ENCODE assay signal across 9 mouse cellular contexts in the genomic region with DNA sequence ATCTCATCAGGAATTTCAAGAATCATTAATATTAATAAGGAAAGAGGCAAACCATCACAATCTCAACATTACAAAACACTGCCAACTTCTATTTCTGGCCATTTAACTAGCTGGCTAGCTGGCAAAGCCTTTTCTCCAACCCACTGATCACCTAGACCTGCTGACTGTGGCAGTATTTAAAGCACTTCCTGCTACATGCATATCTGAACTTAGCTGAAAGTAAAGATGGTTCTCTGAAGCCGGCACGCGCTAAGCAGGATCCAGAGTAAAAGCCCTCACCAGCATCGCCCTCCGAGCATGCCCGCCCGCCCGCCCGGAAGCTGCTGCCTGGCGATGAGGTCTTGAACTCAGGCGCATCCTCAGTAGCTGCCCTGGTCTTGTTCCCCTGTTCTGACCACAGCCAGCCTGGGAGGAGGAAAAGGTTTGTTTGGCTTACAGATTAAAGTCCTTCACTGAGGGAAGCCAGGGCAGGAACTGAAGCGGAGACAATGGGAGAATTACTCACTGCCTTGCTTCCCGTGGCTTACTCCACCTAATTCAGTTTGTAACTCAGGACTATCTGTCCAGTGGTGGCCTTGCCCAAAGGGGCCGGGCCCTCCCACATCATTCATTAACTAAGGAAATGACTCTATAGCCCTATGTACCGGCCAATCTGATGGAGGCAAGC. TPM values are rescaled to one million over a fixed set of nuclear protein-coding genes. Genes with fewer than 3 reads are reported as not detected.
DNase-seq lines count a peak whose midpoint lies in the region; ATAC-seq and TF ChIP-seq lines count a peak whose summit lies in the region.
"Had no signal": no experiment of that assay in that cellular context is flagged by ENCODE, and none has a peak within 500 bp of the region (broad histone marks: within the 10 kb centered on the region; RNA-seq: fewer than 3 reads in every experiment).

No protein-coding gene starts in this region.

- no peaks in the 10 kb centered on the region for H3K9me3 ChIP-seq in hindbrain, postnatal 0 days (ENCODE audit: low read length)
- H3K9me3 ChIP-seq in hindbrain, embryonic 11.5 days (ENCODE audit: control insufficient read depth, low read length): no peaks in the 10 kb centered on the region
- H3K9me3 ChIP-seq in liver, embryonic 13.5 days (replicated peaks): no peaks in the 10 kb centered on the region
- H3K9me3 ChIP-seq: embryonic facial prominence, embryonic 12.5 days had no signal

- H3K9ac ChIP-seq in hindbrain, postnatal 0 days (replicated peaks; ENCODE audit: low read length): no peak overlapping the region
- H3K9ac ChIP-seq in hindbrain, embryonic 11.5 days (ENCODE audit: low read depth, low read length): no peak overlapping the region
- no peak overlapping the region for H3K9ac ChIP-seq in liver, embryonic 13.5 days
- H3K9ac ChIP-seq: embryonic facial prominence, embryonic 12.5 days had no signal

- no peaks in the 10 kb centered on the region for H3K36me3 ChIP-seq in hindbrain, postnatal 0 days (ENCODE audit: insufficient read depth, low read length)
- no peaks in the 10 kb centered on the region for H3K36me3 ChIP-seq in hindbrain, embryonic 11.5 days (ENCODE audit: control insufficient read depth, insufficient read depth, low read length)
- no peaks in the 10 kb centered on the region for H3K36me3 ChIP-seq in liver, embryonic 13.5 days
- H3K36me3 ChIP-seq: embryonic facial prominence, embryonic 12.5 days had no signal

- intact Hi-C loops in heart, postnatal 25 days (cut with DNase I): no loop called here

- no peak overlapping the region for H3K4me3 ChIP-seq in hindbrain, postnatal 0 days (ENCODE audit: low read length)
- H3K4me3 ChIP-seq in hindbrain, embryonic 11.5 days (ENCODE audit: low read depth, low read length): no peak overlapping the region
- no peak overlapping the region for H3K4me3 ChIP-seq in liver, embryonic 13.5 days (replicated peaks)
- H3K4me3 ChIP-seq: embryonic facial prominence, embryonic 12.5 days had no signal

- H3K27ac ChIP-seq in hindbrain, postnatal 0 days: no peak overlapping the region
- H3K27ac ChIP-seq in hindbrain, embryonic 11.5 days (ENCODE audit: low read depth, low read length): no peak overlapping the region
- no peak overlapping the region for H3K27ac ChIP-seq in liver, embryonic 13.5 days
- H3K27ac ChIP-seq: embryonic facial prominence, embryonic 12.5 days had no signal

- H3K27me3 ChIP-seq in hindbrain, postnatal 0 days (ENCODE audit: insufficient read depth, low read length): no peaks in the 10 kb centered on the region
- no peaks in the 10 kb centered on the region for H3K27me3 ChIP-seq in hindbrain, embryonic 11.5 days (ENCODE audit: control insufficient read depth, insufficient read depth, low read length)
- H3K27me3 ChIP-seq in liver, embryonic 13.5 days: no peaks in the 10 kb centered on the region
- H3K27me3 ChIP-seq: embryonic facial prominence, embryonic 12.5 days had no signal

- no peaks in the 10 kb centered on the region for H3K4me1 ChIP-seq in hindbrain, postnatal 0 days (ENCODE audit: insufficient read depth, low read length)
- H3K4me1 ChIP-seq in hindbrain, embryonic 11.5 days (replicated peaks; ENCODE audit: control insufficient read depth, insufficient read depth, low read length): peaks cover 3% of the 10 kb centered on the region; the same call in 1 of the 2 replicates
- 0 out of 2 replicates have a peak, but pooled peaks cover 3% of the 10 kb centered on the region for H3K4me1 ChIP-seq in liver, embryonic 13.5 days (replicated peaks)
- H3K4me1 ChIP-seq: embryonic facial prominence, embryonic 12.5 days had no signal

- no peak for DNase-seq in hindbrain, postnatal 0 days (ENCODE audit: low spot score)
- DNase-seq in hindbrain, embryonic 11.5 days (ENCODE audit: low spot score): no peak
- DNase-seq in heart, postnatal 25 days (ENCODE audit: low spot score): peak; percentile 34
- DNase-seq in liver, embryonic 13.5 days: no peak
- peak; percentile 18 for DNase-seq in thymus, postnatal 14 days
- no peak for DNase-seq in cerebellum, adult 11-12 months
- DNase-seq in frontal cortex, postnatal 25 days (ENCODE audit: low spot score in 2 of 2): no peak
- no peak for DNase-seq in cerebellum, postnatal 14 days

- 65% methylated on average over 15 of the region's 15 CpGs for WGBS in hindbrain, postnatal 0 days
- WGBS in hindbrain, embryonic 11.5 days: 67% methylated on average over 15 of the region's 15 CpGs
- WGBS in liver, embryonic 13.5 days (ENCODE audit: insufficient replicate concordance): 12% methylated on average over 15 of the region's 15 CpGs

- TF ChIP-seq CTCF in hindbrain, postnatal 0 days (IDR thresholded peaks at IDR 0.05; ENCODE audit: low read depth): no peak

- no peak for ATAC-seq in hindbrain, postnatal 0 days
- no peak for ATAC-seq in hindbrain, embryonic 11.5 days (ENCODE audit: low FRiP score)
- peak; percentile 34; the same call in 1 of the 2 replicates for ATAC-seq in liver, embryonic 13.5 days (ENCODE audit: low read depth)

- 0 out of 2 replicates have a peak overlapping the region, but pooled peaks have one; percentile 16 for H3K4me2 ChIP-seq in hindbrain, postnatal 0 days (ENCODE audit: low read depth, low read length)
- no peak overlapping the region for H3K4me2 ChIP-seq in hindbrain, embryonic 11.5 days (replicated peaks; ENCODE audit: low read depth, low read length)
- no peak overlapping the region; the same call in 1 of the 2 replicates for H3K4me2 ChIP-seq in liver, embryonic 13.5 days
- H3K4me2 ChIP-seq: embryonic facial prominence, embryonic 12.5 days had no signal

RNA-seq across cellular contexts. Expression of gene Chn2, which starts 18.1 kb away (rescaled TPM):
- total RNA-seq in hindbrain, postnatal 0 days (2014; rRNA removed): 35.4 and 43.8 TPM in 2 replicates
- polyA plus RNA-seq in hindbrain, postnatal 0 days (2015; fragmentation: Nextera tagmentation; extraction: Ambion mirVana): 19.8 and 21.2 TPM in 2 replicates
- polyA plus RNA-seq in hindbrain, embryonic 11.5 days (2014; fragmentation: Nextera tagmentation; extraction: Ambion mirVana): 14.4 and 19.6 TPM in 2 replicates
- 1 to 10 TPM; 3.0 to 4.3 TPM for total RNA-seq in heart, postnatal 25 days (2021)
- polyA plus RNA-seq in liver, embryonic 13.5 days (2015; fragmentation: Nextera tagmentation; extraction: Ambion mirVana): 3.3 and 3.8 TPM in 2 replicates

RNA-seq across cellular contexts. Expression of gene Cpvl, which starts 42.8 kb away (rescaled TPM):
- total RNA-seq in hindbrain, postnatal 0 days (2014; rRNA removed): not detected in 2 replicates
- 0.15 and 0.19 TPM in 2 replicates for polyA plus RNA-seq in hindbrain, postnatal 0 days (2015; fragmentation: Nextera tagmentation; extraction: Ambion mirVana)
- polyA plus RNA-seq in hindbrain, embryonic 11.5 days (2014; fragmentation: Nextera tagmentation; extraction: Ambion mirVana): 0.11 and 0.13 TPM in 2 replicates
- not detected for total RNA-seq in heart, postnatal 25 days (2021)
- polyA plus RNA-seq in liver, embryonic 13.5 days (2015; fragmentation: Nextera tagmentation; extraction: Ambion mirVana): not detected in 2 replicates
- polyA plus RNA-seq: embryonic facial prominence, embryonic 12.5 days had no signal

Comparison
In these comparisons a context has a peak if more than half of its experiments do, and no peak if none do; other contexts are left out.
1. DNase-seq: peak in heart, postnatal 25 days (single experiment) and thymus, postnatal 14 days (single experiment); none in hindbrain, postnatal 0 days (single experiment), hindbrain, embryonic 11.5 days (single experiment), liver, embryonic 13.5 days (single experiment), cerebellum, adult 11-12 months (single experiment), frontal cortex, postnatal 25 days (0 of 2) and cerebellum, postnatal 14 days (0 of 2).